Mouse (Mus musculus) stomach, embryonic 16.5 days (tissue): Measurements from ENCODE around the gene Zfp524. TPM values are rescaled to one million over a fixed set of nuclear protein-coding genes. Genes with fewer than 3 reads are reported as not detected.

ENCODE experiments used
- ATAC-seq: fragments of 200-750 bp; cut with Nextera tagmentation; 2 replicates; pipeline ENCODE4 v1.8.0; 2017; ENCODE audit warnings: moderate number of reproducible peaks, moderate TSS enrichment; ENCODE audit not compliant: insufficient read depth, low FRiP score
- H3K27ac ChIP-seq: fragments of 300-500 bp; sonication (generic); 2 replicates; pipeline ENCODE4 v1.5.1; 2014; ENCODE audit warnings: low read length
- H3K27me3 ChIP-seq: fragments of 300-500 bp; sonication (generic); 2 replicates; pipeline ENCODE4 v1.6.1; 2014; ENCODE audit warnings: low read length, control low read depth, mixed read lengths; ENCODE audit not compliant: control insufficient read depth, insufficient read depth
- H3K36me3 ChIP-seq: fragments of 300-500 bp; sonication (generic); 2 replicates; pipeline ENCODE4 v1.6.1; 2014; ENCODE audit warnings: low read length; ENCODE audit not compliant: control insufficient read depth, insufficient read depth
- H3K4me1 ChIP-seq: fragments of 300-500 bp; sonication (generic); 2 replicates; pipeline ENCODE4 v1.6.1; 2014; ENCODE audit warnings: low read length, control low read depth, mixed read lengths; ENCODE audit not compliant: control insufficient read depth, insufficient read depth
- H3K4me2 ChIP-seq: fragments of 300-500 bp; sonication (generic); 2 replicates; pipeline ENCODE4 v1.6.1; 2014; ENCODE audit warnings: low read depth, low read length, mixed read lengths
- H3K4me3 ChIP-seq: fragments of 300-500 bp; sonication (generic); replicated peaks from 2 replicates; pipeline ENCODE4 v1.5.1; 2014; ENCODE audit warnings: mild to moderate bottlenecking, low read length
- H3K9ac ChIP-seq: fragments of 300-500 bp; sonication (generic); 2 replicates; pipeline ENCODE4 v1.6.1; 2014; ENCODE audit warnings: low read length
- H3K9me3 ChIP-seq: fragments of 300-500 bp; sonication (generic); replicated peaks from 2 replicates; pipeline ENCODE4 v1.6.1; 2016; ENCODE audit warnings: low read length, control low read depth; ENCODE audit not compliant: control insufficient read depth
- WGBS: fragments of 180-500 bp; shearing (Covaris S2); extraction: QIAGEN DNeasy Blood & Tissue Kit; methylation state at CpG from one replicate; pipeline ENCODE4 v1.1.7; 2014; 5-methylcytosine and 5-hydroxymethylcytosine counted together
- polyA plus RNA-seq: library from polyadenylated mRNA; unstranded; fragments of >200 nt; fragmentation: Nextera tagmentation; extraction: Ambion mirVana; gene quantifications from 2 replicates; pipeline ENCODE4 v1.2.1, GENCODE M21; 2015

Zfp524 gene
- polyA plus RNA-seq, 1 experiment from 2014 or later = 17.2 TPM

- no peak for ATAC-seq
- peaks cover 4% of the 10 kb centered on the region; the same call in 1 of the 2 replicates for H3K9me3 ChIP-seq
- H3K9ac ChIP-seq = no peak overlapping the region
- H3K4me2 ChIP-seq = no peak overlapping the region
- no peak overlapping the region for H3K4me3 ChIP-seq
- peaks cover 42% of the 10 kb centered on the region for H3K36me3 ChIP-seq
- H3K27me3 ChIP-seq = no peaks in the 10 kb centered on the region
- H3K27ac ChIP-seq = no peak overlapping the region
- H3K4me1 ChIP-seq = peaks cover 7% of the 10 kb centered on the region
- 92% methylated on average over 7 of the region's 7 CpGs for WGBS
These were observed 22.8 kb downstream of the Zfp524 start for GRCm38 (mm10) chr7:5037026-5037425.

- Histone ChIP-seq H3K27me3 (no peaks in the 10 kb centered on the region), H3K27ac (peak overlapping the region; percentile 99), H3K9ac (peak overlapping the region; percentile 92), H3K36me3 (peaks cover 38% of the 10 kb centered on the region), H3K4me2 (peak overlapping the region; percentile 69), H3K9me3 (no peaks in the 10 kb centered on the region), H3K4me3 (peak overlapping the region; percentile 75), H3K4me1 (peaks cover 7% of the 10 kb centered on the region)
- WGBS = 86% methylated on average over 8 of the region's 8 CpGs
- no peak for ATAC-seq
These were observed 23.3 kb downstream of the Zfp524 start for GRCm38 (mm10) chr7:5037467-5037866.

- peak within 1 kb of the TSS; percentile 75 for H3K4me3 ChIP-seq
- H3K36me3 ChIP-seq = peaks cover 30% of the 10 kb centered on the region
- ATAC-seq = peak; percentile 98
- H3K4me1 ChIP-seq = peaks cover 7% of the 10 kb centered on the region
- peak within 1 kb of the TSS; percentile 99 for H3K27ac ChIP-seq
- H3K9me3 ChIP-seq = no peaks in the 10 kb centered on the region
- peak within 1 kb of the TSS; percentile 69 for H3K4me2 ChIP-seq
- H3K9ac ChIP-seq = peak within 1 kb of the TSS; percentile 92
- WGBS = under 1% methylated on average over 48 of the region's 48 CpGs
- no peaks in the 10 kb centered on the region for H3K27me3 ChIP-seq
These were observed 24.0 kb downstream of the Zfp524 start, which contains the start of gene Zfp784 for GRCm38 (mm10) chr7:5038109-5038732. TSS of gene Zfp784 (minus strand) at chr7:5038446.

GRCm38 (mm10) chr7:5038940-5039339, 24.7 kb downstream of the Zfp524 start:
- peak overlapping the region; percentile 75 for H3K4me3 ChIP-seq
- H3K4me2 ChIP-seq = peak overlapping the region; percentile 69
- peak overlapping the region; percentile 99 for H3K27ac ChIP-seq
- no peaks in the 10 kb centered on the region for H3K9me3 ChIP-seq
- H3K4me1 ChIP-seq = peaks cover 7% of the 10 kb centered on the region
- H3K27me3 ChIP-seq = no peaks in the 10 kb centered on the region
- no peak for ATAC-seq
- peaks cover 24% of the 10 kb centered on the region for H3K36me3 ChIP-seq
- 20% methylated on average over 5 of the region's 5 CpGs for WGBS
- peak overlapping the region; percentile 92 for H3K9ac ChIP-seq

- WGBS = 61% methylated on average over 2 of the region's 2 CpGs
- no peaks in the 10 kb centered on the region for H3K9me3 ChIP-seq
- no peak overlapping the region for H3K27ac ChIP-seq
- no peak overlapping the region for H3K4me3 ChIP-seq
- no peak for ATAC-seq
- no peaks in the 10 kb centered on the region for H3K27me3 ChIP-seq
- no peaks in the 10 kb centered on the region for H3K4me1 ChIP-seq
- no peak overlapping the region for H3K9ac ChIP-seq
- H3K4me2 ChIP-seq = no peak overlapping the region
- no peaks in the 10 kb centered on the region for H3K36me3 ChIP-seq
These were observed 30.8 kb downstream of the Zfp524 start for GRCm38 (mm10) chr7:5044981-5045380.

- Histone ChIP-seq H3K27me3 (no peaks in the 10 kb centered on the region), H3K4me3 (no peak overlapping the region), H3K9ac (no peak overlapping the region), H3K9me3 (no peaks in the 10 kb centered on the region), H3K36me3 (no peaks in the 10 kb centered on the region), H3K4me2 (no peak overlapping the region), H3K27ac (no peak overlapping the region), H3K4me1 (peaks cover 5% of the 10 kb centered on the region; the same call in 1 of the 2 replicates)
- ATAC-seq = no peak
- WGBS = 70% methylated on average over 2 of the region's 2 CpGs
These were observed 31.9 kb downstream of the Zfp524 start for GRCm38 (mm10) chr7:5046112-5046511.

GRCm38 (mm10) chr7:5047313-5047712, 33.1 kb downstream of the Zfp524 start:
- Histone ChIP-seq H3K4me1 (peaks cover 9% of the 10 kb centered on the region), H3K27ac (no peak overlapping the region), H3K4me2 (no peak overlapping the region), H3K27me3 (peaks cover 1% of the 10 kb centered on the region; the same call in 1 of the 2 replicates), H3K9me3 (no peaks in the 10 kb centered on the region), H3K9ac (no peak overlapping the region), H3K4me3 (no peak overlapping the region), H3K36me3 (no peaks in the 10 kb centered on the region)
- WGBS = 17% methylated on average over 2 of the region's 2 CpGs
- ATAC-seq = no peak

- ATAC-seq = peak; percentile 76
- Histone ChIP-seq H3K36me3 (no peaks in the 10 kb centered on the region), H3K27ac (peak within 1 kb of the TSS; percentile 64), H3K27me3 (peaks cover 40% of the 10 kb centered on the region), H3K9ac (peak within 1 kb of the TSS; percentile 94), H3K9me3 (no peaks in the 10 kb centered on the region), H3K4me3 (peak within 1 kb of the TSS; percentile 65), H3K4me1 (peaks cover 24% of the 10 kb centered on the region), H3K4me2 (peak within 1 kb of the TSS; percentile 85)
- 2% methylated on average over 65 of the region's 65 CpGs for WGBS
These were observed 37.3 kb downstream of the Zfp524 start, which contains the start of gene Zfp580 for GRCm38 (mm10) chr7:5051193-5052192. TSS of gene Zfp580 (plus strand) at chr7:5051538.

- Histone ChIP-seq H3K4me2 (peak overlapping the region; percentile 85), H3K4me1 (peaks cover 31% of the 10 kb centered on the region), H3K9ac (peak overlapping the region; percentile 94)
These were observed 38.2 kb downstream of the Zfp524 start for GRCm38 (mm10) chr7:5052438-5052837.

More at GRCm38 (mm10) chr7:5052438-5052837, 38.2 kb downstream of the Zfp524 start:
- H3K4me3 ChIP-seq = peak overlapping the region; percentile 65
- WGBS = 3% methylated on average over 12 of the region's 12 CpGs
- peaks cover 43% of the 10 kb centered on the region for H3K27me3 ChIP-seq
- no peak for ATAC-seq
- no peaks in the 10 kb centered on the region for H3K9me3 ChIP-seq
- no peaks in the 10 kb centered on the region for H3K36me3 ChIP-seq
- no peak overlapping the region for H3K27ac ChIP-seq
